Mouse (Mus musculus) neural tube, embryonic 13.5 days (tissue): ENCODE measurements at regions not wholly inside any gene's neighbourhood (a gene's known extent, or its start where the extent isn't known, plus 50 kb on each side); places are given as distances from the start of the nearest gene placed in this dataset.
A peak's percentile ranks its signal among the peaks of the same experiment; 100 is the strongest.

Experiments used
- ATAC-seq: fragments of 200-750 bp; cut with Nextera tagmentation; 2 replicates; pipeline ENCODE4 v1.8.0; 2017; ENCODE audit warnings: low read depth, mild to moderate bottlenecking, moderate TSS enrichment, moderate library complexity
- H3K27ac ChIP-seq: fragments of 300-500 bp; sonication (generic); replicated peaks from 2 replicates; pipeline ENCODE4 v1.5.1; 2015; ENCODE audit warnings: moderate library complexity, mild to moderate bottlenecking, inconsistent platforms
- H3K27me3 ChIP-seq: fragments of 300-500 bp; sonication (generic); 2 replicates; pipeline ENCODE4 v1.6.1; 2015; ENCODE audit warnings: mild to moderate bottlenecking, inconsistent platforms
- H3K36me3 ChIP-seq: fragments of 300-500 bp; sonication (generic); 2 replicates; pipeline ENCODE4 v1.6.1; 2015; ENCODE audit warnings: mild to moderate bottlenecking, inconsistent platforms
- H3K4me1 ChIP-seq: fragments of 300-500 bp; sonication (generic); replicated peaks from 2 replicates; pipeline ENCODE4 v1.6.1; 2015; ENCODE audit warnings: inconsistent platforms
- H3K4me2 ChIP-seq: fragments of 300-500 bp; sonication (generic); 2 replicates; pipeline ENCODE4 v1.6.1; 2015; ENCODE audit warnings: inconsistent platforms, mild to moderate bottlenecking, moderate library complexity
- H3K4me3 ChIP-seq: fragments of 300-500 bp; sonication (generic); 2 replicates; pipeline ENCODE4 v1.5.1; 2015; ENCODE audit warnings: mild to moderate bottlenecking, inconsistent platforms
- H3K9ac ChIP-seq: fragments of 300-500 bp; sonication (generic); 2 replicates; pipeline ENCODE4 v1.6.1; 2015; ENCODE audit warnings: moderate library complexity, mild to moderate bottlenecking, inconsistent platforms
- H3K9me3 ChIP-seq: fragments of 300-500 bp; sonication (generic); 2 replicates; pipeline ENCODE4 v1.6.1; 2016; ENCODE audit warnings: inconsistent platforms
- WGBS: fragments of 180-500 bp; shearing (Covaris S2); methylation state at CpG from one replicate; pipeline ENCODE4 v1.1.7; 2015; 5-methylcytosine and 5-hydroxymethylcytosine counted together

GRCm38 (mm10) chr6:94776585-94776984 is 76.6 kb upstream of the Lrig1 start:
- no peak for ATAC-seq
- 0 out of 2 replicates have a peak, but pooled peaks cover 3% of the 10 kb centered on the region for H3K27me3 ChIP-seq
- H3K4me1 ChIP-seq, result peaks cover 32% of the 10 kb centered on the region
- H3K36me3 ChIP-seq, result no peaks in the 10 kb centered on the region
- H3K4me3 ChIP-seq, result no peak overlapping the region
- H3K9me3 ChIP-seq, result no peaks in the 10 kb centered on the region
- H3K27ac ChIP-seq, result no peak overlapping the region
- WGBS, result 63% methylated on average over 4 of the region's 4 CpGs
- no peak overlapping the region for H3K9ac ChIP-seq
- H3K4me2 ChIP-seq, result no peak overlapping the region

- Histone ChIP-seq H3K4me1 (peaks cover 32% of the 10 kb centered on the region), H3K9me3 (no peaks in the 10 kb centered on the region), H3K4me2 (no peak overlapping the region; the same call in 1 of the 2 replicates), H3K9ac (no peak overlapping the region), H3K4me3 (no peak overlapping the region), H3K27me3 (0 out of 2 replicates have a peak, but pooled peaks cover 3% of the 10 kb centered on the region), H3K27ac (peak overlapping the region; percentile 90), H3K36me3 (no peaks in the 10 kb centered on the region)
- 93% methylated on average over 3 of the region's 3 CpGs for WGBS
- ATAC-seq, result no peak
Measured at GRCm38 (mm10) chr6:94774871-94775270, 74.9 kb upstream of the Lrig1 start.

DNA sequence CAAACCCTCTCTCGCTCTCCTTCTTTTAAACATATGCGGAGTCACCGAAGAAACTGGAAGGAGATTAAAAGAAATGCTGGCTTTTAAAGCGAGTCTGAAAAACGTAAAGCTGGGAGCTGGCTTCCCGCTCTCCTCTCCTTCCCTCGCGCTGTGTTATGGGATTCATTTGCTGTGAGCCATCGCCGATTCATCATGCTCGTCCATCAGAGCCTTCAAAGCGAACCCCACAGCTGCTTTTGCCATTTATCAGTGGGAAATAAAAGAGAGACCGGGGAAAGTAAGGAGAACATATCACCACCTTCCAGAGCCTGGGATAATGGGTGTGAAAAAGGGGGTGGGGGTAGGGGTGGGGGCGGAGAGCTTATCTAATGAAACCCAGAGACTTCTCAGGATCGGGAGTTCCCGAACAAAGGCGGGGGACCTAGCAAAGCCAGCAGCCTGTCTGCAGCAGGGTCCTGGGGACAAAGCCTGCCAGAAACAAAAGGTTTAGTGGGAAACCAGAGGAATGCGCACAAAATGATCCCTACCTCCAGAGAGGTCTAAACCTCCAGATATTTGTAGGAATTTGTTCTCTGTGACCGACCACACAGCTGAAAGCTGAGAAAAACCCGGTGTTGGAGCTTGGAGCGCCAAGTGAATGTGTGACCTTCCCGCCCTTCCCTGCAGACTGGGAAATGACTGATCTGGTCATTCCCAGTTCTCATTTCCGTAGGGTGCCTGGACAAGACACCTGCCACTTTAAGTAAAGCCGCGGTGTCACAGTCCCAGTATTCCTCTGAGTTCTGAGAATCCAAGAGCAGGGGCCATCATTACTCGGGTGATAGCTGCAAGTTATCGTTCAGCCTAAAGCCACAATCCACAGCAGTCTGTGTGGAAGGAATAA is 73.9 kb upstream of the Lrig1 start:
- H3K27ac ChIP-seq, result peak overlapping the region; percentile 90
- WGBS, result 1% methylated on average over 27 of the region's 27 CpGs
- peak overlapping the region; percentile 56 for H3K9ac ChIP-seq
- H3K4me3 ChIP-seq, result peak overlapping the region; percentile 20
- 0 out of 2 replicates have a peak, but pooled peaks cover 3% of the 10 kb centered on the region for H3K27me3 ChIP-seq
- ATAC-seq, result peak; percentile 81
- H3K4me2 ChIP-seq, result peak overlapping the region; percentile 53
- H3K9me3 ChIP-seq, result no peaks in the 10 kb centered on the region
- peaks cover 32% of the 10 kb centered on the region for H3K4me1 ChIP-seq
- H3K36me3 ChIP-seq, result no peaks in the 10 kb centered on the region

DNA sequence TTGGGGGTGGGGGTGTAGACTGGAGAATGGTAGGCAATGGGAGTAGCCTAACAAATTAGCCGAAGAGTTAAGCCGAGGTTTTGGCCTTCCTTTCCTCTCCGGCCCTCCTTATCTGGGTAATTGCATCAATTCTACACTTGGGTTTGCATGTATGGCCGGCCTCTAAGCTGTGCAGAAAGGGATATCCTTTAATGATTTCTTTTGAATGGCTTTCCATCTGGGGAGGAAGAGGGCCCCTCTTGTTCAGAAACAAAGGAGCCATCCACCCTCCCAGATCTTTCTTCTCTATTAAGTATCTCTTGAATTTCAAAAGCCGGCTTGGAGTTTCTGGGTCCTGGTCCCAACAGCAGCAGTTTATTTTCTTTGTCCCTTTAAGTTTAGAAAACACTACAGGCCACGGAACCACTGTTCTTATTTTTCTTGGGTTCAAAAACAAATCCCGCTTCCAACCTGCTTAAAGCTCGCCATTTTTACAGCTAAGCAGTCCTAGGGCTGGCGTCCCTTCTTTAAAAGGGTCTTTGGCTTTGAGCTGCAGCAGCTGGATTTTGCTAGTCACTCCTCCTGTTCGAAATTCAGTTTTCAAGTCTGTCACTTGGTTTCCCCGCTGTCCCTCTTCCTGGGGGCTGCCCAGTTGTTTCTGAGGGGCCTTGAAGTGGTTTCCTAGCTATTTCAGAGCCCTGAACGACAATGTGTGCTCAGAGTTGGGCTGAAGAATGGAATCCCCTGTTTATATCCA is 73.1 kb upstream of the Lrig1 start:
- Histone ChIP-seq H3K27ac (peak overlapping the region; percentile 90), H3K27me3 (0 out of 2 replicates have a peak, but pooled peaks cover 3% of the 10 kb centered on the region)
- 6% methylated on average over 12 of the region's 12 CpGs for WGBS

DNA sequence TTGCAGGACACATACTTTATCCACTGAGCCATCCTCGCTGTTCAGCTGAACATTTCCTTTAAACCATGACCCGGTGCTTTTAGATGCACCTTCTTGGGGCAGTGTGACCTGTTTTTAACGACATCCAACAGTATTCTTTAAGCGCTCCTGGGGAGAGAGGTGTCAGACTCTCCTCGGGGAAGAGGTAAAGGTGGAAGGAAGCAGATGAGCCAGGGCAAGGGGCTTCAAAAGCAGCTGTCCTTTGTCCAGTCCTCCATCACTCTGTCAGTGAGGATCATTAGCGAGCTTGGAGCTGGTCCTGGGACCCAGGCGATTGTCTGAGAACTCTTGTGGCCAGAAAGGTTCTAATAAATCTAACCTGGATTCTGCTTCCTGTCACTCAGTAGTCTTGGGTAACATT is 72.4 kb upstream of the Lrig1 start:
- peak overlapping the region; percentile 90 for H3K27ac ChIP-seq
- no peaks in the 10 kb centered on the region for H3K36me3 ChIP-seq
- no peak for ATAC-seq
- H3K4me2 ChIP-seq, result no peak overlapping the region
- H3K4me3 ChIP-seq, result no peak overlapping the region
- H3K4me1 ChIP-seq, result peaks cover 32% of the 10 kb centered on the region
- H3K9me3 ChIP-seq, result no peaks in the 10 kb centered on the region
- H3K9ac ChIP-seq, result no peak overlapping the region
- 30% methylated on average over 7 of the region's 7 CpGs for WGBS
- H3K27me3 ChIP-seq, result 0 out of 2 replicates have a peak, but pooled peaks cover 3% of the 10 kb centered on the region

More for the DNA sequence above, 73.1 kb upstream of the Lrig1 start:
- H3K4me3 ChIP-seq, result peak overlapping the region; percentile 20; the same call in 1 of the 2 replicates
- H3K9ac ChIP-seq, result peak overlapping the region; percentile 56
- H3K4me1 ChIP-seq, result peaks cover 32% of the 10 kb centered on the region
- peak overlapping the region; percentile 53 for H3K4me2 ChIP-seq
- peak; percentile 32 for ATAC-seq
- H3K36me3 ChIP-seq, result no peaks in the 10 kb centered on the region
- H3K9me3 ChIP-seq, result no peaks in the 10 kb centered on the region

DNA sequence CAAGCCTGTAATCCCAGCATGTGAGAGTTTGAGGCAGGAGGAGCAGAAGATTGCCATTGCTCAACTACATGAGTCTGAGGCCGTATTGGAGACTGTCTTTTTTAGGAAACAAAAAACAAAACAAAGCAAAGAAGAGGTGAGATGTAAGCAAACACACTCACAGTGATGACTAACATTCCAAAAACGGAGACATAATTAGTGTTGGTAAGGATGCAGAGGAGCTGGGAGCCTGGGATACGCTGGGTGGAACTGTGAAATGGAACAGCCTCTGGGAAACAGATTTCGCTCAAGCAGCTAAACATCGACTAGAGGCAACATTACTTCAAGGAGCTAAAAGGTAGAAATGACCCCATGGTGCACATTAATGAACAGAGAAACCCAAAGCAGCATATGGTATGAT is 68.3 kb upstream of the Lrig1 start:
- H3K4me3 ChIP-seq, result no peak overlapping the region
- H3K27ac ChIP-seq, result no peak overlapping the region
- peaks cover 16% of the 10 kb centered on the region for H3K4me1 ChIP-seq
- H3K9me3 ChIP-seq, result no peaks in the 10 kb centered on the region
- H3K4me2 ChIP-seq, result no peak overlapping the region
- no peak overlapping the region for H3K9ac ChIP-seq
- no peaks in the 10 kb centered on the region for H3K36me3 ChIP-seq
- 86% methylated on average over 5 of the region's 5 CpGs for WGBS
- H3K27me3 ChIP-seq, result 0 out of 2 replicates have a peak, but pooled peaks cover 3% of the 10 kb centered on the region
- ATAC-seq, result no peak

DNA sequence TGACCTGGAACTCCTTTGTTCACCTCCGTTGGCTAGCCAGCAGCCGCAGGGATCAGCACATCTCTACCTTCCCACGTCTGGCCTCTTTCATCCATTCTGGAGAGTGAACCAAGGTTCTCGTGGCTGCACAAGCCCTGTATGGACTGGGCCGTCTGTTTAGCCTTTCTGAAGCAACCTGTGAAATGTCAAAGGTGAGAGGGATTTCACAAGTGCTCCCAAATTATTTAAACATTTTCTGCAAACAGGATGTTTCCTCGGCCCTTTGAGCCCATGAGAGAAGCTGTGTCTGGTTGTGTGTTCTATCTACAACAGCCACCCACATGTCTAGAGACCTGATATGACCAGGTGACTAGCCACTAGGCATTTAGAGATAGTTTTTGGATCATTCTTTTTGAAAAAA is 65.8 kb upstream of the Lrig1 start:
- Histone ChIP-seq H3K27ac (no peak overlapping the region), H3K4me1 (no peaks in the 10 kb centered on the region), H3K9me3 (no peaks in the 10 kb centered on the region), H3K4me3 (no peak overlapping the region), H3K4me2 (no peak overlapping the region), H3K36me3 (no peaks in the 10 kb centered on the region), H3K27me3 (no peaks in the 10 kb centered on the region), H3K9ac (no peak overlapping the region)
- ATAC-seq, result no peak
- WGBS, result 76% methylated on average over 6 of the region's 6 CpGs

DNA sequence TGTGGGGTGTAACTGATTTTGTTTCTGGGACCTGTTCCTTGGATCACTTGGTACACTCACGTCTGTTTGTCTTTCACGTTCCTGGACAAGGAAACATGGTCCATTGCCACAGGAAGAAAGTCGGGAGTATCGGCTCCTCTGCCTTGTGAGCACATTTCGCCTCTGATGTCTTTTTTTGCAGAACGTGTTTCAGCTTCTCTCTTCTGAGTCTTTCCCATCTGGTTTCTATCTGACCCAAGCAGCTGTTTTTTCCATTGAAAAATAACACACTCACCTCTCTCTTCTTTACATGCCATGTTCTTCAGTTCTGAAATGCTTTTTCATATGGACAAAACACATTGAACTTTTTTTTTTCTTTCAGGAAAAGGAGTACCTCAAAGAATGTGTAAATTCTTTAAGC is 61.4 kb upstream of the Lrig1 start:
- ATAC-seq, result no peak
- WGBS, result 80% methylated on average over 6 of the region's 6 CpGs
- H3K9ac ChIP-seq, result no peak overlapping the region

GRCm38 (mm10) chr6:94760629-94761111 is 60.7 kb upstream of the Lrig1 start:
- peaks cover 10% of the 10 kb centered on the region; the same call in 1 of the 2 replicates for H3K4me1 ChIP-seq
- no peaks in the 10 kb centered on the region for H3K27me3 ChIP-seq
- no peaks in the 10 kb centered on the region for H3K36me3 ChIP-seq
- no peak overlapping the region for H3K4me2 ChIP-seq
- WGBS, result 75% methylated on average over 17 of the region's 17 CpGs
- H3K9me3 ChIP-seq, result no peaks in the 10 kb centered on the region
- no peak overlapping the region for H3K9ac ChIP-seq
- no peak overlapping the region for H3K27ac ChIP-seq
- no peak for ATAC-seq
- no peak overlapping the region for H3K4me3 ChIP-seq

More for the DNA sequence above, 61.4 kb upstream of the Lrig1 start:
- 0 out of 2 replicates have a peak, but pooled peaks cover 3% of the 10 kb centered on the region for H3K4me1 ChIP-seq
- H3K4me2 ChIP-seq, result no peak overlapping the region
- H3K27me3 ChIP-seq, result no peaks in the 10 kb centered on the region
- no peaks in the 10 kb centered on the region for H3K9me3 ChIP-seq
- no peak overlapping the region for H3K4me3 ChIP-seq
- H3K27ac ChIP-seq, result no peak overlapping the region
- H3K36me3 ChIP-seq, result no peaks in the 10 kb centered on the region

DNA sequence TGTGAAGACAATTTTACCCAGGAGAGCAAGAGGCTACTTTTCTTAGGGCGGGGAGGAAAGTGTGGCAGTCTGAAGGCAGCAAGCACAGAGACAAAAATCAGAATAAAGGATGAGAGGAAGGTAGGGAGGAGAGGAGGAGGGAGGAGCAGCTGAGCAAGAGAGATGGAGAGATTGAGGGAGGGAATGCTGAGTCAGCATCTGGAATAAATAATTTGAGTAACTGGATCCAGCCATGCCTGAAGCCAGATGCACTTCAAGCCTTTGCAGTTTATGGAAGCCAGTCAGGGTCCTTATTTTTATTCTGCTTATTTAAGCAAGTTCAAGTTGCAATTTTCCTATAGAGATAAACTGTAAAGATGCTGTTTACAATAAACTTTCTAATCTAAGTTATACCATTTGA is 59.7 kb upstream of the Lrig1 start:
- H3K27me3 ChIP-seq, result no peaks in the 10 kb centered on the region
- H3K4me2 ChIP-seq, result no peak overlapping the region
- WGBS, result 93% methylated on average over 1 of the region's 1 CpGs
- peaks cover 15% of the 10 kb centered on the region for H3K4me1 ChIP-seq
- no peaks in the 10 kb centered on the region for H3K36me3 ChIP-seq
- H3K27ac ChIP-seq, result no peak overlapping the region
- no peaks in the 10 kb centered on the region for H3K9me3 ChIP-seq
- H3K4me3 ChIP-seq, result no peak overlapping the region
- no peak for ATAC-seq
- H3K9ac ChIP-seq, result no peak overlapping the region

- H3K4me3 ChIP-seq, result no peak overlapping the region
- H3K27ac ChIP-seq, result no peak overlapping the region
- H3K4me1 ChIP-seq, result peaks cover 15% of the 10 kb centered on the region
- no peak overlapping the region for H3K9ac ChIP-seq
- WGBS, result 19% methylated on average over 4 of the region's 4 CpGs
- H3K9me3 ChIP-seq, result no peaks in the 10 kb centered on the region
- H3K36me3 ChIP-seq, result no peaks in the 10 kb centered on the region
- H3K4me2 ChIP-seq, result no peak overlapping the region
- H3K27me3 ChIP-seq, result no peaks in the 10 kb centered on the region
- no peak for ATAC-seq
Measured at GRCm38 (mm10) chr6:94756006-94756405, 56.0 kb upstream of the Lrig1 start.

DNA sequence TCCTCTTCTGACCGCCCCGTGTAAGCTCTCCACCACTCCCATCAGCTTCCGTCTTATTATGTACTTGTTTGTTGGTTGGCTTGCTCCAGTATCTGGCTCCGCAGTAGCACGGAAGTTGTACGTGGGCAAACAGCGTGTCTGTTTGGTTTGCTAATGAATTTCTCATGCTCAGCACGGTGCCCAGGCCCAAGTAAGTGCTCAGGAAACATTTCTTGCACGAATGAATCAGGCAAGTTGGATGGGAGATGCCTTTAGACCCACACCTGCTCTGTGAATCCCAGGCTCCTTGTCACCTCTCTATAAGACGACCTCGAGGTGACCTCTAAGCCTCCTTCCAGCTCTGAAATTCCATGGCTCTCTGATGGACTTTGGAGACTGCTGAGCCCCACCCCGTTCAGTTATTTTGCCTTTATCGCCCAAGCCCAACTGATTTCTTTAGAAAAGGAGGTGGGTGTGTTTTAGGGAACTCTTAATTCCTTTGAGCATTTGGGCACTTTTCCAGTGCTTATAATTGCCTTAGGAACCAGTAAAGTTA is 55.4 kb upstream of the Lrig1 start:
- Histone ChIP-seq H3K4me1 (peaks cover 17% of the 10 kb centered on the region), H3K4me3 (no peak overlapping the region), H3K36me3 (no peaks in the 10 kb centered on the region), H3K4me2 (no peak overlapping the region), H3K9me3 (no peaks in the 10 kb centered on the region), H3K27me3 (no peaks in the 10 kb centered on the region), H3K27ac (no peak overlapping the region), H3K9ac (no peak overlapping the region)
- whole genome bisulfite sequencing, result 39% methylated on average over 13 of the region's 13 CpGs
- no peak for ATAC-seq
